Mouse (Mus musculus): ENCODE measurements at regions not wholly inside any gene's neighbourhood (a gene's known extent, or its start where the extent isn't known, plus 50 kb on each side); places are given as distances from the start of the nearest gene placed in this dataset.

DNA sequence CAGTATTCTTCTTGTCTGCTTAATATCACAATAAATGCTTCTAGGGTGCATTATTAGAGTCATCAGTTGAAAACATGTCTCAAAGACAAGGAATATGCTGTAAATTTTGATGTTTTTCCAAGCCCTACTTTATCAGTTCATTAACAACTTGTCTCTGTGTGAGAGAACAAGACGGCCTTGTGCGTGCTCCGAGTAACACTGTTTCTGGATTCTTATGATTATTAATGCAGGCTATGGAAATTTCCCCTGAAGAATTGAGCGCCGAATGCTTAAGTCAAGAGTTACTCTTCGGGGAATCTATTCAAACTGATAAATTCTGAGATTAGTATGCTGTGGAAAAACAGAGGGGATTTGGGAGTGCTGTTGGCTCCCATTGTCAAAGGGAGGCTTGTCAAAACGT, 72.2 kb upstream of the B3gat2 start:
- H3K27ac ChIP-seq (ENCODE audit: low read length), result no peak overlapping the region
- 37% methylated on average over 7 of the region's 7 CpGs for WGBS
- H3K4me3 ChIP-seq (ENCODE audit: low read depth, low read length), result no peak overlapping the region
- no peaks in the 10 kb centered on the region for H3K27me3 ChIP-seq (ENCODE audit: control insufficient read depth, insufficient read depth, low read depth, low read length)
- H3K4me1 ChIP-seq (ENCODE audit: control insufficient read depth, insufficient read depth, low read length), result peaks cover 3% of the 10 kb centered on the region; the same call in 1 of the 2 replicates
- no peak overlapping the region for H3K4me2 ChIP-seq (ENCODE audit: low read length)
- H3K36me3 ChIP-seq (ENCODE audit: control insufficient read depth, insufficient read depth, low read length), result no peaks in the 10 kb centered on the region
- ATAC-seq, result 0 out of 2 replicates have a peak, but pooled peaks have one; percentile 21
- H3K9me3 ChIP-seq (replicated peaks; ENCODE audit: control insufficient read depth, low read length, poor library complexity, severe bottlenecking), result no peaks in the 10 kb centered on the region
- H3K9ac ChIP-seq (ENCODE audit: low read depth, low read length), result no peak overlapping the region

DNA sequence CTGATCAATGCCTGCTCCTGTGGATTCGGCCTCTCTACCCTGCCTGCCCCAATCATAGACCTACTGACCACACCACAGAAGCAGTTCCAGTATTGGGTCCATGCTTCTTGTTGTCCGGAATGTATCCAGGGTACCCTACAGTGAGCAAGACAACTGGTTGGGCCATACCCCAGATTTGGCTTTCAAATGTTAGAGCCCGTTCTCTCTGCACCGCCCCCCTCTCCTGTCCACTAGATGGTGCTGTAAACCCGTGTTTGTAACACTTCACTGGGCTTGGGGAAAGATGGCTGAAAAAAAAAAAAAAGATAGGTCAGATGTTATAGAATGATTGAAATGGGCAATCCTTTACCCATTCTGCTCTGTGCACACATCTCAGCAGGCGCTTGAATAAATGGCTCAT, 56.1 kb upstream of the B3gat2 start:
- H3K9ac ChIP-seq (ENCODE audit: low read depth, low read length), result no peak overlapping the region
- peak; percentile 79 for ATAC-seq
- peaks cover 7% of the 10 kb centered on the region for H3K4me1 ChIP-seq (ENCODE audit: control insufficient read depth, insufficient read depth, low read length)
- H3K4me2 ChIP-seq (ENCODE audit: low read length), result no peak overlapping the region
- H3K27me3 ChIP-seq (ENCODE audit: control insufficient read depth, insufficient read depth, low read depth, low read length), result no peaks in the 10 kb centered on the region
- no peak overlapping the region for H3K4me3 ChIP-seq (ENCODE audit: low read depth, low read length)
- no peaks in the 10 kb centered on the region for H3K9me3 ChIP-seq (replicated peaks; ENCODE audit: control insufficient read depth, low read length, poor library complexity, severe bottlenecking)
- WGBS, result 27% methylated on average over 6 of the region's 6 CpGs
- no peaks in the 10 kb centered on the region for H3K36me3 ChIP-seq (ENCODE audit: control insufficient read depth, insufficient read depth, low read length)
- no peak overlapping the region for H3K27ac ChIP-seq (ENCODE audit: low read length)

DNA sequence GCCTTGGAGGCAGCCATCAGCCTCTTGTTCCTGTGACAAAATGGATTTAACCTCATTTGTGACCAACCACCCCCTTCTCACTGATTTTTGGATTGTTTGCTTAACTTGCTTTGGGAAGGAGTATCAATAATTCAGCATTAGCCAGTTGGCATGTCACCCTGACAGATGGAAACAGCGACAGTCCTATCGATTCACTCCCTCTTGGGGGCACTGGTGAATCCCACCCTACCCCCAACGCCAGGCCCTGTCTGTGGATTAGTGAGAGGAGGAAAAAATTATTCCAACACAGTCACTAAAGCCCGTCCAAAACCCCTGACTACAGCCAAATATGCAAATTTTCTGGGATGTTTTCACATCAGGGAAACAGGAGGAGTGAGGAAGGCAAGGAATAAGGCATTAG, 55.1 kb upstream of the B3gat2 start:
- peak; percentile 66 for ATAC-seq
- Histone ChIP-seq H3K9me3 (replicated peaks; ENCODE audit: control insufficient read depth, low read length, poor library complexity, severe bottlenecking) (no peaks in the 10 kb centered on the region), H3K27me3 (ENCODE audit: control insufficient read depth, insufficient read depth, low read depth, low read length) (no peaks in the 10 kb centered on the region), H3K4me1 (ENCODE audit: control insufficient read depth, insufficient read depth, low read length) (peaks cover 7% of the 10 kb centered on the region), H3K4me2 (ENCODE audit: low read length) (no peak overlapping the region), H3K9ac (ENCODE audit: low read depth, low read length) (no peak overlapping the region), H3K4me3 (ENCODE audit: low read depth, low read length) (no peak overlapping the region), H3K36me3 (ENCODE audit: control insufficient read depth, insufficient read depth, low read length) (no peaks in the 10 kb centered on the region), H3K27ac (ENCODE audit: low read length) (no peak overlapping the region)
- 23% methylated on average over 4 of the region's 4 CpGs for WGBS

All from midbrain, embryonic 16.5 days (tissue).